Comparison of ENCODE assay signal across 8 mouse cellular contexts in the genomic region with DNA sequence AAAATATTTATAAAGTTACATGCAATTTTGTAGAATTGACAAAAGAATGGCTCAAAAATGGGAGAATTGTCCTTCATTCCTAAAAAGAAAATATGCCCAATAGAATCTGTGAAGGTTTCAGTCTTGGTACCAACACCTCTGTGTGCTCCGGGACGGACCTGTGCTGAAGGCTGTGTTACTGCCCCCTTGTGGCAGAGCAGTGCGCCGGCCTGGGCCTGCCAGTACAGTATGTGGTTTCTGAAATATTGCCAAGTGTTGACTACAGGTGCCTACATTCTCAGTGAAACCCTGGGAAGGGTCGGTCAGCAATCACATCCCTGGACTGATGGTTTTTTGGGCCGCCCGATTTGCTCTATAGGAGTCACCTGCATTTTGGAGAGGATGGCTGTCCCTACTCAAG. TPM values are rescaled to one million over a fixed set of nuclear protein-coding genes. Genes with fewer than 3 reads are reported as not detected.
DNase-seq lines count a peak whose midpoint lies in the region; ATAC-seq lines count a peak whose summit lies in the region.

No protein-coding gene starts in this region.

- no peak overlapping the region for H3K4me2 ChIP-seq in limb, embryonic 15.5 days
- H3K4me2 ChIP-seq in stomach, embryonic 14.5 days (replicated peaks; ENCODE audit: low read depth, low read length) = no peak overlapping the region

- WGBS in limb, embryonic 15.5 days = 29% methylated on average over 7 of the region's 7 CpGs
- WGBS in stomach, embryonic 14.5 days = 30% methylated on average over 7 of the region's 7 CpGs

- DNase-seq in A20 (ENCODE audit: low read depth, low spot score) = peak; percentile 74
- peak; percentile 87 for DNase-seq in adrenal gland, adult 2 months
- DNase-seq in embryo, embryonic 9.5 days (ENCODE audit: extremely low spot score) = peak; percentile 74
- DNase-seq in heart, adult 18-20 months = peak; percentile 85 to 86
- peak; percentile 86 for DNase-seq in kidney, adult 18-20 months
- peak; percentile 71 to 81 for DNase-seq in natural killer cell, adult 2 months (ENCODE audit: low spot score in 2 of 2)

- H3K27ac ChIP-seq in limb, embryonic 15.5 days = no peak overlapping the region
- no peak overlapping the region for H3K27ac ChIP-seq in stomach, embryonic 14.5 days (ENCODE audit: low read length)

- ATAC-seq in limb, embryonic 15.5 days (ENCODE audit: insufficient number of reproducible peaks, low FRiP score, low TSS enrichment, low read depth) = 0 out of 2 replicates have a peak, but pooled peaks have one; percentile 54
- ATAC-seq in stomach, embryonic 14.5 days (ENCODE audit: insufficient number of reproducible peaks, insufficient read depth, low FRiP score, low read depth) = 0 out of 2 replicates have a peak, but pooled peaks have one; percentile 62

- H3K4me3 ChIP-seq in limb, embryonic 15.5 days = no peak overlapping the region
- no peak overlapping the region for H3K4me3 ChIP-seq in stomach, embryonic 14.5 days (ENCODE audit: low read depth, low read length)

- H3K9ac ChIP-seq in limb, embryonic 15.5 days = no peak overlapping the region
- H3K9ac ChIP-seq in stomach, embryonic 14.5 days (replicated peaks; ENCODE audit: low read depth, low read length) = no peak overlapping the region

- no peaks in the 10 kb centered on the region for H3K27me3 ChIP-seq in limb, embryonic 15.5 days
- no peaks in the 10 kb centered on the region for H3K27me3 ChIP-seq in stomach, embryonic 14.5 days (ENCODE audit: control insufficient read depth, insufficient read depth, low read length)

- no peaks in the 10 kb centered on the region for H3K9me3 ChIP-seq in limb, embryonic 15.5 days
- H3K9me3 ChIP-seq in stomach, embryonic 14.5 days (ENCODE audit: control insufficient read depth, low read depth, low read length) = no peaks in the 10 kb centered on the region

- H3K36me3 ChIP-seq in limb, embryonic 15.5 days = peaks cover 84% of the 10 kb centered on the region
- peaks cover 51% of the 10 kb centered on the region for H3K36me3 ChIP-seq in stomach, embryonic 14.5 days (ENCODE audit: control insufficient read depth, insufficient read depth, low read length)

- H3K4me1 ChIP-seq in limb, embryonic 15.5 days = no peaks in the 10 kb centered on the region
- no peaks in the 10 kb centered on the region for H3K4me1 ChIP-seq in stomach, embryonic 14.5 days (ENCODE audit: control insufficient read depth, insufficient read depth, low read length)

RNA-seq across cellular contexts. Expression of a gene that starts 8.7 kb away (rescaled TPM):
- total RNA-seq in adrenal gland, adult 2 months (2021) = 100 to 1,000 TPM; 169 to 183 TPM
- 92.0 and 145 TPM in 2 replicates for polyA plus RNA-seq in adrenal gland, adult 2 months (2012; rRNA removed)
- total RNA-seq in heart, adult 18-20 months (2021) = 100 to 1,000 TPM; 238 to 264 TPM
- 182 and 193 TPM in 2 replicates for polyA plus RNA-seq in limb, embryonic 15.5 days (2015; fragmentation: Nextera tagmentation; extraction: Ambion mirVana)
- polyA plus RNA-seq in stomach, embryonic 14.5 days (2014; fragmentation: Nextera tagmentation; extraction: Ambion mirVana) = 240 and 249 TPM in 2 replicates

RNA-seq across cellular contexts. Expression of a gene that starts 20.3 kb away (rescaled TPM):
- 10 to 100 TPM; 35.1 to 40.0 TPM for total RNA-seq in adrenal gland, adult 2 months (2021)
- 61.4 and 73.9 TPM in 2 replicates for polyA plus RNA-seq in adrenal gland, adult 2 months (2012; rRNA removed)
- total RNA-seq in heart, adult 18-20 months (2021) = 100 to 1,000 TPM in 1 of 2 experiments, 10 to 100 TPM in 1; 91.3 to 110 TPM
- 17.3 TPM in 2 replicates for polyA plus RNA-seq in limb, embryonic 15.5 days (2015; fragmentation: Nextera tagmentation; extraction: Ambion mirVana)
- polyA plus RNA-seq in stomach, embryonic 14.5 days (2014; fragmentation: Nextera tagmentation; extraction: Ambion mirVana) = 14.2 and 15.0 TPM in 2 replicates

RNA-seq across cellular contexts. Expression of a gene that starts 53.8 kb away (rescaled TPM):
- 10 to 100 TPM; 32.9 to 44.8 TPM for total RNA-seq in adrenal gland, adult 2 months (2021)
- polyA plus RNA-seq in adrenal gland, adult 2 months (2012; rRNA removed) = 41.2 and 44.0 TPM in 2 replicates
- total RNA-seq in heart, adult 18-20 months (2021) = 10 to 100 TPM; 23.3 to 26.5 TPM
- polyA plus RNA-seq in limb, embryonic 15.5 days (2015; fragmentation: Nextera tagmentation; extraction: Ambion mirVana) = 11.2 and 13.8 TPM in 2 replicates
- polyA plus RNA-seq in stomach, embryonic 14.5 days (2014; fragmentation: Nextera tagmentation; extraction: Ambion mirVana) = 28.7 TPM in 2 replicates

RNA-seq across cellular contexts. Expression of a gene that starts 54.8 kb away (rescaled TPM):
- total RNA-seq in adrenal gland, adult 2 months (2021) = not detected
- not detected in 2 replicates for polyA plus RNA-seq in adrenal gland, adult 2 months (2012; rRNA removed)
- not detected for total RNA-seq in heart, adult 18-20 months (2021)
- polyA plus RNA-seq in limb, embryonic 15.5 days (2015; fragmentation: Nextera tagmentation; extraction: Ambion mirVana) = not detected in 2 replicates
- polyA plus RNA-seq in stomach, embryonic 14.5 days (2014; fragmentation: Nextera tagmentation; extraction: Ambion mirVana) = not detected in 2 replicates
